ENCODE assay signal across 8 mouse cellular contexts in the genomic region with DNA sequence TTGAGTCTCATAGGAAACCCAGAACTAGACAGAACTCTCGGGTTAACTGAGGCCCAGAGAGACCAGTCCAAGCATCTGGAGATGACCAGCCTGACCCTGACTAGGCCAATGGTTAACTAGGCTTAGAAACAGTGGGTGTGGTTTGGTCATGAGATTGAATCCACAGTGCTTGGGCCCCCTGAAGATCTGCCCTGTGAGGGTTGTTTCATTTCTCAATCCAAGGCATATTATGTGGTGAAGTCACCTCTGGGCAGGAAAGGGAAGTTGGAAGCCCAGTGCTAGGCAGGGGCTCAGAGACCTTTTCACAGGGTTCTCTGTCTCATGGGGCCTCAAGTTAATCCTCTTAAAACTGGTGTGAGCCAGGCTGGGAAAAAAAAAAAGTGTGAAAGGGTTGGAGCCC. TPM values are rescaled to one million over a fixed set of nuclear protein-coding genes. Genes with fewer than 3 reads are reported as not detected.
A peak's percentile ranks its signal among the peaks of the same experiment; 100 is the strongest.
DNase-seq lines count a peak whose midpoint lies in the region; ATAC-seq lines count a peak whose summit lies in the region.

No protein-coding gene starts in this region.

- H3K9ac ChIP-seq in heart, embryonic 13.5 days: peak overlapping the region; percentile 96
- peak overlapping the region; percentile 91; the same call in 1 of the 2 replicates for H3K9ac ChIP-seq in intestine, embryonic 15.5 days

- intact Hi-C loops in gastrocnemius, postnatal 36 days (cut with DNase I): no loop called here

- H3K4me3 ChIP-seq in heart, embryonic 13.5 days: peak overlapping the region; percentile 92
- peak overlapping the region; percentile 88; the same call in 1 of the 2 replicates for H3K4me3 ChIP-seq in intestine, embryonic 15.5 days (replicated peaks)

- no peaks in the 10 kb centered on the region; the same call in 1 of the 2 replicates for H3K27me3 ChIP-seq in heart, embryonic 13.5 days (replicated peaks)
- H3K27me3 ChIP-seq in intestine, embryonic 15.5 days (replicated peaks): peaks cover 7% of the 10 kb centered on the region

- peak overlapping the region; percentile 70 for H3K27ac ChIP-seq in heart, embryonic 13.5 days (replicated peaks)
- peak overlapping the region; percentile 59 for H3K27ac ChIP-seq in intestine, embryonic 15.5 days

- peak overlapping the region; percentile 99 for H3K4me2 ChIP-seq in heart, embryonic 13.5 days
- H3K4me2 ChIP-seq in intestine, embryonic 15.5 days (replicated peaks): peak overlapping the region; percentile 99

- no peak for ATAC-seq in heart, embryonic 13.5 days (ENCODE audit: extremely low read depth, insufficient number of reproducible peaks, low FRiP score, low TSS enrichment)
- ATAC-seq in intestine, embryonic 15.5 days: peak; percentile 24
- peak; percentile 29 for ATAC-seq in megakaryocyte progenitor cell, adult 5-6 weeks (replicated peaks; ENCODE audit: poor library complexity)

- peaks cover 18% of the 10 kb centered on the region for H3K36me3 ChIP-seq in heart, embryonic 13.5 days
- peaks cover 3% of the 10 kb centered on the region; the same call in 1 of the 2 replicates for H3K36me3 ChIP-seq in intestine, embryonic 15.5 days

- peaks cover 70% of the 10 kb centered on the region for H3K4me1 ChIP-seq in heart, embryonic 13.5 days
- peaks cover 50% of the 10 kb centered on the region for H3K4me1 ChIP-seq in intestine, embryonic 15.5 days (replicated peaks)

- H3K9me3 ChIP-seq in heart, embryonic 13.5 days: no peaks in the 10 kb centered on the region
- H3K9me3 ChIP-seq in intestine, embryonic 15.5 days: no peaks in the 10 kb centered on the region

- no peak for DNase-seq in heart, postnatal 4 days
- DNase-seq in NIH3T3 (ENCODE audit: low read depth): peak; percentile 19
- no peak for DNase-seq in gastrocnemius, postnatal 36 days
- DNase-seq in layer of hippocampus, adult 18-20 months (ENCODE audit: low spot score in 2 of 2): no peak
- DNase-seq in layer of hippocampus, postnatal 25 days (ENCODE audit: extremely low spot score in 1 of 2, low spot score in 1 of 2): no peak

- WGBS in heart, embryonic 13.5 days: 48% methylated on average over 1 of the region's 1 CpGs
- WGBS in intestine, embryonic 15.5 days: 63% methylated on average over 1 of the region's 1 CpGs

RNA-seq across cellular contexts. Expression of a gene that starts 1.6 kb away (rescaled TPM):
- 10.7 and 11.1 TPM in 2 replicates for polyA plus RNA-seq in heart, embryonic 13.5 days (2015; fragmentation: Nextera tagmentation; extraction: Ambion mirVana)
- 10 to 100 TPM; 12.1 to 13.5 TPM for total RNA-seq in heart, postnatal 4 days (2021)
- polyA plus RNA-seq in intestine, embryonic 15.5 days (2015; fragmentation: Nextera tagmentation; extraction: Ambion mirVana): 19.9 and 23.8 TPM in 2 replicates
- total RNA-seq in megakaryocyte progenitor cell, adult 5-6 weeks (2015): 6.7 and 7.0 TPM in 2 replicates
- total RNA-seq in megakaryocyte progenitor cell, adult 5-6 weeks (2017): 12.1 and 12.6 TPM in 2 replicates
- 1 to 10 TPM; 2.2 to 2.6 TPM for total RNA-seq in gastrocnemius, postnatal 36 days (2021)
- total RNA-seq in layer of hippocampus, adult 18-20 months (2021): 10 to 100 TPM; 42.2 to 44.4 TPM
- 10 to 100 TPM; 46.6 to 50.7 TPM for total RNA-seq in layer of hippocampus, postnatal 25 days (2021)

RNA-seq across cellular contexts. Expression of a gene that starts 6.8 kb away (rescaled TPM):
- polyA plus RNA-seq in heart, embryonic 13.5 days (2015; fragmentation: Nextera tagmentation; extraction: Ambion mirVana): 0.98 and 1.1 TPM in 2 replicates
- 1 to 10 TPM in 1 of 2 experiments, under 1 TPM in 1; 0.63 to 2.0 TPM for total RNA-seq in heart, postnatal 4 days (2021)
- polyA plus RNA-seq in intestine, embryonic 15.5 days (2015; fragmentation: Nextera tagmentation; extraction: Ambion mirVana): 1.0 and 2.2 TPM in 2 replicates
- total RNA-seq in megakaryocyte progenitor cell, adult 5-6 weeks (2015): 0.59 and 0.99 TPM in 2 replicates
- 0.92 and 2.2 TPM in 2 replicates for total RNA-seq in megakaryocyte progenitor cell, adult 5-6 weeks (2017)
- total RNA-seq in gastrocnemius, postnatal 36 days (2021): under 1 TPM; 0.37 to 0.41 TPM
- 1 to 10 TPM; 1.6 to 2.0 TPM for total RNA-seq in layer of hippocampus, adult 18-20 months (2021)
- 1 to 10 TPM; 1.1 to 1.2 TPM for total RNA-seq in layer of hippocampus, postnatal 25 days (2021)

RNA-seq across cellular contexts. Expression of a gene that starts 8.6 kb away (rescaled TPM):
- 81.9 and 90.9 TPM in 2 replicates for polyA plus RNA-seq in heart, embryonic 13.5 days (2015; fragmentation: Nextera tagmentation; extraction: Ambion mirVana)
- 100 to 1,000 TPM; 107 to 113 TPM for total RNA-seq in heart, postnatal 4 days (2021)
- polyA plus RNA-seq in intestine, embryonic 15.5 days (2015; fragmentation: Nextera tagmentation; extraction: Ambion mirVana): 71.2 and 71.7 TPM in 2 replicates
- 24.5 and 29.0 TPM in 2 replicates for total RNA-seq in megakaryocyte progenitor cell, adult 5-6 weeks (2015)
- total RNA-seq in megakaryocyte progenitor cell, adult 5-6 weeks (2017): 22.2 and 32.3 TPM in 2 replicates
- total RNA-seq in gastrocnemius, postnatal 36 days (2021): 10 to 100 TPM; 19.7 to 20.9 TPM
- 10 to 100 TPM; 32.4 to 37.0 TPM for total RNA-seq in layer of hippocampus, adult 18-20 months (2021)
- total RNA-seq in layer of hippocampus, postnatal 25 days (2021): 10 to 100 TPM; 31.3 to 31.6 TPM

RNA-seq across cellular contexts. Expression of a gene that starts 15.8 kb away (rescaled TPM):
- 0.06 TPM in 1 of 2 replicates, not detected in the other for polyA plus RNA-seq in heart, embryonic 13.5 days (2015; fragmentation: Nextera tagmentation; extraction: Ambion mirVana)
- 1 to 10 TPM; 2.2 to 3.3 TPM for total RNA-seq in heart, postnatal 4 days (2021)
- polyA plus RNA-seq in intestine, embryonic 15.5 days (2015; fragmentation: Nextera tagmentation; extraction: Ambion mirVana): 0.06 TPM in 1 of 2 replicates, not detected in the other
- total RNA-seq in megakaryocyte progenitor cell, adult 5-6 weeks (2015): 0.32 TPM in 1 of 2 replicates, not detected in the other
- 0.17 TPM in 1 of 2 replicates, not detected in the other for total RNA-seq in megakaryocyte progenitor cell, adult 5-6 weeks (2017)
- total RNA-seq in gastrocnemius, postnatal 36 days (2021): 1 to 10 TPM; 1.1 to 1.3 TPM
- total RNA-seq in layer of hippocampus, adult 18-20 months (2021): 1 to 10 TPM; 1.8 TPM
- total RNA-seq in layer of hippocampus, postnatal 25 days (2021): 1 to 10 TPM; 1.6 to 1.9 TPM

RNA-seq across cellular contexts. Expression of a gene that starts 19.5 kb away (rescaled TPM):
- polyA plus RNA-seq in heart, embryonic 13.5 days (2015; fragmentation: Nextera tagmentation; extraction: Ambion mirVana): 72.2 and 78.1 TPM in 2 replicates
- total RNA-seq in heart, postnatal 4 days (2021): 10 to 100 TPM; 55.4 to 56.8 TPM
- 83.2 and 85.7 TPM in 2 replicates for polyA plus RNA-seq in intestine, embryonic 15.5 days (2015; fragmentation: Nextera tagmentation; extraction: Ambion mirVana)
- total RNA-seq in megakaryocyte progenitor cell, adult 5-6 weeks (2015): 17.1 and 21.7 TPM in 2 replicates
- 17.3 and 17.8 TPM in 2 replicates for total RNA-seq in megakaryocyte progenitor cell, adult 5-6 weeks (2017)
- total RNA-seq in gastrocnemius, postnatal 36 days (2021): 10 to 100 TPM; 14.2 to 15.9 TPM
- 10 to 100 TPM; 70.8 to 72.5 TPM for total RNA-seq in layer of hippocampus, adult 18-20 months (2021)
- total RNA-seq in layer of hippocampus, postnatal 25 days (2021): 10 to 100 TPM; 65.9 to 66.6 TPM
